In genomic region chr11:67431864-67432263, GRCm38 (mm10) we compare ENCODE assay signal across 14 mouse cellular contexts. TPM values are rescaled to one million over a fixed set of nuclear protein-coding genes. Genes with fewer than 3 reads are reported as not detected.
DNase-seq lines count a peak whose midpoint lies in the region; TF ChIP-seq lines count a peak whose summit lies in the region.
"Had no signal": no experiment of that assay in that cellular context is flagged by ENCODE, and none has a peak within 500 bp of the region (broad histone marks: within the 10 kb centered on the region; RNA-seq: fewer than 3 reads in every experiment).

No protein-coding gene starts in this region.

- no peaks in the 10 kb centered on the region for H3K79me2 ChIP-seq in CH12.LX (replicated peaks; ENCODE audit: control insufficient read depth, extremely low read depth, insufficient read depth, poor library complexity, severe bottlenecking)

- TF ChIP-seq EP300 in CH12.LX (IDR thresholded peaks at IDR 0.05; ENCODE audit: low read length), result no peak

- dilution Hi-C loops in CH12.LX (cut with MboI; ENCODE audit: extremely low pct_ligation_motif_present, extremely low pct_unique_long_range_greater_than_20kb, low sequenced_read_pairs), result no loop called here

- DNase-seq in cerebellum, postnatal 10 days, result peak; percentile 24 to 32
- no peak for DNase-seq in cerebellum, adult 2 months
- no peak for DNase-seq in left cerebral cortex, adult 2 months (ENCODE audit: extremely low spot score in 1 of 2, low spot score in 2 of 2)
- DNase-seq in left cerebral cortex, adult 9 months (ENCODE audit: low spot score in 2 of 2), result no peak
- DNase-seq in CH12.LX (ENCODE audit: extremely low read depth), result peak; percentile 55
- DNase-seq in embryo, embryonic 10.5 days (ENCODE audit: low spot score), result peak; percentile 36
- DNase-seq in layer of hippocampus, adult 11-12 months (ENCODE audit: low spot score), result no peak
- DNase-seq in ovary, postnatal 10 days (ENCODE audit: low spot score), result no peak
- DNase-seq: heart, postnatal 36 days; kidney, postnatal 14 days; left cerebral cortex, postnatal 4 days; lung, postnatal 4 days; right cerebral cortex, postnatal 25 days had no signal

- peak; percentile 62 for TF ChIP-seq RAD21 in CH12.LX (IDR thresholded peaks at IDR 0.05; ENCODE audit: low read depth, low read length)

- no peak for TF ChIP-seq POLR2A in cerebellum, adult 2 months (IDR thresholded peaks at IDR 0.05; ENCODE audit: borderline replicate concordance, insufficient read depth, low read length)
- TF ChIP-seq POLR2A in CH12.LX (IDR thresholded peaks at IDR 0.05; ENCODE audit: low read depth, low read length), result no peak

- H3K4me1 ChIP-seq in cerebellum, adult 2 months (ENCODE audit: control insufficient read depth, insufficient read depth, low read length), result no peaks in the 10 kb centered on the region
- H3K4me1 ChIP-seq in CH12.LX (ENCODE audit: control insufficient read depth in 1 of 2, insufficient read depth in 2 of 2), result peaks cover 2 to 47% of the 10 kb centered on the region in 2 experiments; a peak in 2 of 4 replicates

- WGBS in cerebellum, adult 2 months, result 80% methylated on average over 4 of the region's 4 CpGs

- no peak overlapping the region for H3K4me2 ChIP-seq in CH12.LX (ENCODE audit: insufficient read depth, low read depth, poor library complexity, severe bottlenecking)

- no peaks in the 10 kb centered on the region for H3K36me3 ChIP-seq in CH12.LX (replicated peaks in 1 of 2; ENCODE audit: control insufficient read depth in 1 of 2, insufficient read depth in 1 of 2, low read length in 1 of 2)

- H3K27ac ChIP-seq in cerebellum, adult 2 months (ENCODE audit: insufficient read depth, low read length), result no peak overlapping the region
- no peak overlapping the region for H3K27ac ChIP-seq in left cerebral cortex, adult 2 months
- no peak overlapping the region for H3K27ac ChIP-seq in CH12.LX (ENCODE audit: insufficient read depth, low read depth)
- H3K27ac ChIP-seq: forebrain, embryonic 13.5 days had no signal

- intact Hi-C loops in left cerebral cortex, adult 2 months (cut with DNase I), result no loop called here

- no peaks in the 10 kb centered on the region for H3K27me3 ChIP-seq in cerebellum, adult 2 months (ENCODE audit: control insufficient read depth, insufficient read depth, low read length)
- no peaks in the 10 kb centered on the region for H3K27me3 ChIP-seq in CH12.LX (replicated peaks)
- H3K27me3 ChIP-seq: forebrain, embryonic 13.5 days had no signal

- no peaks in the 10 kb centered on the region for H3K9me3 ChIP-seq in CH12.LX (replicated peaks; ENCODE audit: low read length)
- H3K9me3 ChIP-seq: forebrain, embryonic 13.5 days had no signal

- in situ Hi-C loops in CH12.LX (cut with MboI; ENCODE audit: low pct_ligation_motif_present, low pct_unique_long_range_greater_than_20kb, low sequenced_read_pairs), result no loop called here

- no peak overlapping the region for H3K4me3 ChIP-seq in cerebellum, adult 2 months (replicated peaks; ENCODE audit: insufficient read depth, low read depth, low read length)
- H3K4me3 ChIP-seq in left cerebral cortex, adult 2 months, result no peak overlapping the region
- no peak overlapping the region for H3K4me3 ChIP-seq in CH12.LX (replicated peaks in 1 of 3; ENCODE audit: low read depth in 2 of 3, low read length in 2 of 3, poor library complexity in 1 of 3)
- H3K4me3 ChIP-seq: forebrain, embryonic 13.5 days had no signal

- no peak overlapping the region for H3K9ac ChIP-seq in CH12.LX (ENCODE audit: insufficient read depth, low read depth)
- H3K9ac ChIP-seq: forebrain, embryonic 13.5 days had no signal

- TF ChIP-seq CTCF in cerebellum, adult 2 months (IDR thresholded peaks at IDR 0.05; ENCODE audit: borderline replicate concordance, insufficient read depth, low read depth, low read length), result no peak; the same call in 1 of the 2 replicates
- peak; percentile 35 for TF ChIP-seq CTCF in left cerebral cortex, adult 2 months (IDR thresholded peaks at IDR 0.05)
- TF ChIP-seq CTCF in CH12.LX (conservative IDR thresholded peaks at IDR 0.05 in 1 of 2, IDR thresholded peaks at IDR 0.05 in 1 of 2; ENCODE audit: low read depth in 2 of 2, low read length in 2 of 2), result peak; percentile 71 to 92

TF ChIP-seq in CH12.LX, 34 proteins besides CTCF, POLR2A, EP300 and RAD21:
- TF ChIP-seq SMC3 (IDR thresholded peaks at IDR 0.05; ENCODE audit: low read depth, low read length) (peak; percentile 64), POLR2AphosphoS2 (IDR thresholded peaks at IDR 0.05; ENCODE audit: low read depth, low read length) (no peak), MYC (IDR thresholded peaks at IDR 0.05; ENCODE audit: low read depth, low read length) (no peak), NRF1 (IDR thresholded peaks at IDR 0.05; ENCODE audit: low read depth, low read length) (no peak), MXI1 (IDR thresholded peaks at IDR 0.05; ENCODE audit: low read depth, low read length) (no peak), MEF2A (IDR thresholded peaks at IDR 0.05; ENCODE audit: borderline replicate concordance, low read depth, low read length) (no peak), GABPA (IDR thresholded peaks at IDR 0.05; ENCODE audit: insufficient replicate concordance, low read depth, low read length) (no peak), USF1 (IDR thresholded peaks at IDR 0.05; ENCODE audit: low read depth, low read length) (no peak), ETS1 (conservative IDR thresholded peaks at IDR 0.05; ENCODE audit: low read depth, low read length) (no peak; the same call in 1 of the 2 replicates), CHD2 (IDR thresholded peaks at IDR 0.05; ENCODE audit: low read length) (no peak), USF2 (conservative IDR thresholded peaks at IDR 0.05; ENCODE audit: low read depth, low read length) (no peak), IRF4 (IDR thresholded peaks at IDR 0.05; ENCODE audit: low read depth, low read length) (0 out of 2 replicates have a peak, but pooled peaks have one; percentile 6)

RNA-seq across cellular contexts. Expression of gene Gas7, which starts 23.4 kb away (rescaled TPM):
- polyA plus RNA-seq in cerebellum, adult 2 months (2012; rRNA removed), result 182 and 239 TPM in 2 replicates
- 100 to 1,000 TPM; 539 to 559 TPM for total RNA-seq in left cerebral cortex, adult 2 months (2021)
- 7.0 and 7.4 TPM in 2 replicates for total RNA-seq in CH12.LX (2012; rRNA removed)
- total RNA-seq in CH12.LX (2014; rRNA removed), result 5.9 and 7.0 TPM in 2 replicates
- polyA plus RNA-seq in CH12.LX (2012; ENCODE audit: insufficient read length, low read depth), result 20.8 and 21.7 TPM in 2 replicates

Comparison
In these comparisons a context has a peak if more than half of its experiments do, and no peak if none do; other contexts are left out.
1. DNase-seq: peak in cerebellum, postnatal 10 days (2 of 2), CH12.LX (single experiment) and embryo, embryonic 10.5 days (single experiment); none in cerebellum, adult 2 months (0 of 2), left cerebral cortex, adult 2 months (0 of 2), left cerebral cortex, adult 9 months (0 of 2), layer of hippocampus, adult 11-12 months (single experiment) and ovary, postnatal 10 days (single experiment).
2. RNA of gene Gas7, which starts 23.4 kb away (total RNA-seq): 539 to 559 TPM in left cerebral cortex, adult 2 months; 5.9 to 7.4 TPM in CH12.LX; every median in the first group is over 10 times any median in the second.